Mouse (Mus musculus) intestine, postnatal 0 days (tissue): Measurements from ENCODE around the gene Lrguk. TPM values are rescaled to one million over a fixed set of nuclear protein-coding genes. Genes with fewer than 3 reads are reported as not detected.

Experiments used
- ATAC-seq: fragments of 200-750 bp; cut with Nextera tagmentation; 2 replicates; pipeline ENCODE4 v1.8.0; 2017; ENCODE audit warnings: mild to moderate bottlenecking, moderate TSS enrichment, moderate library complexity
- H3K27ac ChIP-seq: fragments of 300-500 bp; sonication (generic); 2 replicates; pipeline ENCODE4 v1.5.1; 2014; ENCODE audit warnings: mild to moderate bottlenecking, low read depth, low read length, moderate library complexity
- H3K27me3 ChIP-seq: fragments of 300-500 bp; sonication (generic); replicated peaks from 2 replicates; pipeline ENCODE4 v1.6.1; 2014; ENCODE audit warnings: low read length, mixed read lengths; ENCODE audit not compliant: control insufficient read depth, insufficient read depth
- H3K36me3 ChIP-seq: fragments of 300-500 bp; sonication (generic); 2 replicates; pipeline ENCODE4 v1.6.1; 2014; ENCODE audit warnings: mild to moderate bottlenecking, moderate library complexity; ENCODE audit not compliant: control insufficient read depth, insufficient read depth
- H3K4me1 ChIP-seq: fragments of 300-500 bp; sonication (generic); replicated peaks from 2 replicates; pipeline ENCODE4 v1.6.1; 2014; ENCODE audit warnings: antibody characterized with exemption, low read length, mixed read lengths; ENCODE audit not compliant: control insufficient read depth, insufficient read depth
- H3K4me2 ChIP-seq: fragments of 300-500 bp; sonication (generic); replicated peaks from 2 replicates; pipeline ENCODE4 v1.6.1; 2014; ENCODE audit warnings: low read depth, mild to moderate bottlenecking, moderate library complexity
- H3K4me3 ChIP-seq: fragments of 300-500 bp; sonication (generic); 2 replicates; pipeline ENCODE4 v1.5.1; 2014; ENCODE audit warnings: low read depth, low read length
- H3K9ac ChIP-seq: fragments of 300-500 bp; sonication (generic); 2 replicates; pipeline ENCODE4 v1.6.1; 2014; ENCODE audit warnings: mild to moderate bottlenecking, low read depth, low read length
- H3K9me3 ChIP-seq: fragments of 300-500 bp; sonication (generic); 2 replicates; pipeline ENCODE4 v1.6.1; 2016; ENCODE audit warnings: mixed run types; ENCODE audit not compliant: control insufficient read depth
- CTCF ChIP-seq: sonication (generic); IDR thresholded peaks from 2 replicates; pipeline ENCODE4 v1.5.1; 2016; ENCODE audit warnings: low read depth, mild to moderate bottlenecking, control low read depth, antibody characterized with exemption, moderate library complexity
- WGBS: fragments of 180-500 bp; shearing (Covaris S2); extraction: QIAGEN DNeasy Blood & Tissue Kit; methylation state at CpG from one replicate; pipeline ENCODE4 v1.1.7; 2014; 5-methylcytosine and 5-hydroxymethylcytosine counted together
- polyA plus RNA-seq: library from polyadenylated mRNA; unstranded; fragments of >200 nt; fragmentation: Nextera tagmentation; extraction: Ambion mirVana; gene quantifications from 2 replicates; pipeline ENCODE4 v1.2.1, GENCODE M21; 2015

Lrguk gene
- polyA plus RNA-seq, 1 experiment from 2014 or later: 0.16 TPM

- Histone ChIP-seq H3K4me2 (no peak overlapping the region), H3K4me3 (no peak overlapping the region), H3K9me3 (no peaks in the 10 kb centered on the region), H3K4me1 (peaks cover 10% of the 10 kb centered on the region; the same call in 1 of the 2 replicates), H3K27ac (no peak overlapping the region), H3K36me3 (peaks cover 16% of the 10 kb centered on the region), H3K27me3 (no peaks in the 10 kb centered on the region), H3K9ac (no peak overlapping the region)
- TF ChIP-seq CTCF: no peak
- no peak for ATAC-seq
- 89% methylated on average over 12 of the region's 12 CpGs for WGBS
These were observed 144.0 kb downstream of the Lrguk start for GRCm38 (mm10) chr6:34173251-34173650.

GRCm38 (mm10) chr6:34174715-34175114 is 145.5 kb downstream of the Lrguk start:
- Histone ChIP-seq H3K27me3 (no peaks in the 10 kb centered on the region), H3K4me2 (peak overlapping the region; percentile 13; the same call in 1 of the 2 replicates), H3K4me1 (peaks cover 10% of the 10 kb centered on the region; the same call in 1 of the 2 replicates), H3K36me3 (peaks cover 6% of the 10 kb centered on the region; the same call in 1 of the 2 replicates), H3K9me3 (no peaks in the 10 kb centered on the region), H3K9ac (no peak overlapping the region), H3K27ac (no peak overlapping the region), H3K4me3 (no peak overlapping the region)
- WGBS: 38% methylated on average over 8 of the region's 8 CpGs
- no peak for ATAC-seq
- no peak for TF ChIP-seq CTCF

GRCm38 (mm10) chr6:34176111-34176863 is 147.0 kb downstream of the Lrguk start:
- peak overlapping the region; percentile 83 for H3K4me2 ChIP-seq
- peak overlapping the region; percentile 65 for H3K27ac ChIP-seq
- no peak for TF ChIP-seq CTCF
- H3K9me3 ChIP-seq: no peaks in the 10 kb centered on the region
- 2% methylated on average over 29 of the region's 29 CpGs for WGBS
- H3K36me3 ChIP-seq: no peaks in the 10 kb centered on the region
- H3K9ac ChIP-seq: peak overlapping the region; percentile 64
- peak; percentile 67 for ATAC-seq
- H3K4me3 ChIP-seq: peak overlapping the region; percentile 64
- H3K27me3 ChIP-seq: no peaks in the 10 kb centered on the region
- peaks cover 10% of the 10 kb centered on the region; the same call in 1 of the 2 replicates for H3K4me1 ChIP-seq

- Histone ChIP-seq H3K9ac (peak within 1 kb of the TSS; percentile 64), H3K4me1 (peaks cover 10% of the 10 kb centered on the region; the same call in 1 of the 2 replicates), H3K4me2 (peak within 1 kb of the TSS; percentile 83), H3K4me3 (peak within 1 kb of the TSS; percentile 64), H3K27me3 (no peaks in the 10 kb centered on the region), H3K9me3 (no peaks in the 10 kb centered on the region), H3K27ac (peak within 1 kb of the TSS; percentile 65), H3K36me3 (no peaks in the 10 kb centered on the region)
- under 1% methylated on average over 29 of the region's 29 CpGs for WGBS
- ATAC-seq: peak; percentile 99
- TF ChIP-seq CTCF: peak; percentile 14; the same call in 1 of the 2 replicates
These were observed 147.6 kb downstream of the Lrguk start, which contains the start of gene Slc35b4 for GRCm38 (mm10) chr6:34176864-34177247. Gene Slc35b4 (minus strand): TSS chr6:34177111.

GRCm38 (mm10) chr6:34179007-34179406 is 149.8 kb downstream of the Lrguk start:
- no peak overlapping the region for H3K9ac ChIP-seq
- peaks cover 10% of the 10 kb centered on the region; the same call in 1 of the 2 replicates for H3K4me1 ChIP-seq
- no peaks in the 10 kb centered on the region for H3K36me3 ChIP-seq
- no peak overlapping the region for H3K27ac ChIP-seq
- 76% methylated on average over 3 of the region's 3 CpGs for WGBS
- H3K9me3 ChIP-seq: no peaks in the 10 kb centered on the region
- no peaks in the 10 kb centered on the region for H3K27me3 ChIP-seq
- H3K4me2 ChIP-seq: no peak overlapping the region
- no peak overlapping the region for H3K4me3 ChIP-seq
- ATAC-seq: no peak
- no peak for TF ChIP-seq CTCF

- H3K4me2 ChIP-seq: no peak overlapping the region
- 83% methylated on average over 4 of the region's 4 CpGs for WGBS
- no peaks in the 10 kb centered on the region for H3K9me3 ChIP-seq
- no peaks in the 10 kb centered on the region for H3K36me3 ChIP-seq
- no peaks in the 10 kb centered on the region for H3K27me3 ChIP-seq
- no peak overlapping the region for H3K4me3 ChIP-seq
- H3K4me1 ChIP-seq: peaks cover 10% of the 10 kb centered on the region; the same call in 1 of the 2 replicates
- H3K9ac ChIP-seq: no peak overlapping the region
- H3K27ac ChIP-seq: no peak overlapping the region
- no peak for ATAC-seq
- TF ChIP-seq CTCF: no peak
These were observed 150.7 kb downstream of the Lrguk start for GRCm38 (mm10) chr6:34179911-34180310.
